18 mouse cellular contexts compared by ENCODE assay signal in the genomic region with DNA sequence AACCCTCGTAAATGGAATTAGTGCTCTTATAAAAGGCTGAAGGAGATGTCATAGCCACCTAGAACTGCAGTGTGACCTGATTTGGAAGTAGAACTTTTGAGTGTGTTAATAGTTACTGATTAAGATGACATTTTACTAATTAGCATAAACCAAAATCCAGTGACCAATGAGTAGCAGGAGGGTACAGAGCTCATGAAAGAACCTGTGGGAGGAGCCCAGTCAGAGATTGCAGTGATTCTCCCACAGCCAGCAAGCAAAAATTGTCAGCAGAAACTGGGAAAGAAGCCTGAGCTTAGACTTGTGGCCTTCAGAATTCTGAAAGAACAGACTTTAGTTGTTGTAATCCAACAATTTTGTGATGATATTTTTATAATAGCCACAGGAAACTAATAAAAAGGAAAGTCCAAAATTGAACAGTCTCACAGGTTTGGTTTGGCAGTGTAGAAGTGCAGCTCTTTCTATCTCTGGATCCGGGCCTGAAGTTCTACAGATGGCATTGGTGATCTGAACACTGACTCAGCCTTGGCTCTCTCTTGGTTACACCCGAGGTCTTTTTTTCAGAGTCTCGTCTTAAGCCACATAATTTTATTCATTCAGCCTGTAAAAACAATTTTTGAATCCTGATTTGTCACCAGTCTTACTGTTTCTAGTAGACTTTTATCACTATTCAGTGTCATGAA. TPM values are rescaled to one million over a fixed set of nuclear protein-coding genes. Genes with fewer than 3 reads are reported as not detected.
DNase-seq lines count a peak whose midpoint lies in the region; ATAC-seq and TF ChIP-seq lines count a peak whose summit lies in the region.
"Had no signal": no experiment of that assay in that cellular context is flagged by ENCODE, and none has a peak within 500 bp of the region (broad histone marks: within the 10 kb centered on the region; RNA-seq: fewer than 3 reads in every experiment).

No protein-coding gene starts in this region.

- ATAC-seq in liver, postnatal 0 days: peak; percentile 73
- ATAC-seq in liver, embryonic 12.5 days: no peak
- no peak for ATAC-seq in forebrain, embryonic 12.5 days (ENCODE audit: low FRiP score)
- ATAC-seq: activated CD4-positive, CD25-positive, alpha-beta regulatory T cell, adult 4 months; forebrain, embryonic 14.5 days; lung, postnatal 0 days had no signal

- WGBS in liver, postnatal 0 days (ENCODE audit: insufficient replicate concordance): 56% methylated on average over 4 of the region's 4 CpGs
- 54% methylated on average over 4 of the region's 4 CpGs for WGBS in liver, embryonic 12.5 days (ENCODE audit: insufficient replicate concordance)
- 88% methylated on average over 4 of the region's 4 CpGs for WGBS in forebrain, embryonic 12.5 days

- H3K9me3 ChIP-seq in liver, postnatal 0 days (ENCODE audit: low read length): no peaks in the 10 kb centered on the region
- H3K9me3 ChIP-seq in liver, embryonic 12.5 days (replicated peaks): no peaks in the 10 kb centered on the region
- no peaks in the 10 kb centered on the region for H3K9me3 ChIP-seq in forebrain, embryonic 12.5 days
- H3K9me3 ChIP-seq: embryonic facial prominence, embryonic 15.5 days; heart, embryonic 12.5 days; limb, embryonic 15.5 days; neural tube, embryonic 15.5 days had no signal

- H3K9ac ChIP-seq in liver, postnatal 0 days (replicated peaks): no peak overlapping the region
- H3K9ac ChIP-seq in liver, embryonic 12.5 days: no peak overlapping the region
- H3K9ac ChIP-seq in forebrain, embryonic 12.5 days: no peak overlapping the region
- H3K9ac ChIP-seq: embryonic facial prominence, embryonic 15.5 days; heart, embryonic 12.5 days; limb, embryonic 15.5 days; neural tube, embryonic 15.5 days had no signal

- TF ChIP-seq EP300 in liver, postnatal 0 days (IDR thresholded peaks at IDR 0.05; ENCODE audit: low read depth): no peak

- H3K4me2 ChIP-seq in liver, postnatal 0 days (ENCODE audit: low read depth, low read length): no peak overlapping the region
- H3K4me2 ChIP-seq in liver, embryonic 12.5 days: no peak overlapping the region
- no peak overlapping the region for H3K4me2 ChIP-seq in forebrain, embryonic 12.5 days
- H3K4me2 ChIP-seq: embryonic facial prominence, embryonic 15.5 days; heart, embryonic 12.5 days; limb, embryonic 15.5 days; neural tube, embryonic 15.5 days had no signal

- no peaks in the 10 kb centered on the region for H3K27me3 ChIP-seq in liver, postnatal 0 days (ENCODE audit: insufficient read depth, low read length)
- no peaks in the 10 kb centered on the region for H3K27me3 ChIP-seq in liver, embryonic 12.5 days (replicated peaks)
- no peaks in the 10 kb centered on the region for H3K27me3 ChIP-seq in forebrain, embryonic 12.5 days
- H3K27me3 ChIP-seq: embryonic facial prominence, embryonic 15.5 days; heart, embryonic 12.5 days; limb, embryonic 15.5 days; neural tube, embryonic 15.5 days had no signal

- H3K4me1 ChIP-seq in liver, postnatal 0 days (ENCODE audit: insufficient read depth): peaks cover 26% of the 10 kb centered on the region
- peaks cover 41% of the 10 kb centered on the region for H3K4me1 ChIP-seq in liver, embryonic 12.5 days
- peaks cover under 1% of the 10 kb centered on the region; the same call in 1 of the 2 replicates for H3K4me1 ChIP-seq in forebrain, embryonic 12.5 days
- H3K4me1 ChIP-seq: embryonic facial prominence, embryonic 15.5 days had no signal

- no peak overlapping the region for H3K4me3 ChIP-seq in gastrocnemius, adult 2 months
- H3K4me3 ChIP-seq in liver, postnatal 0 days (ENCODE audit: low read depth, low read length): no peak overlapping the region
- no peak overlapping the region for H3K4me3 ChIP-seq in liver, embryonic 12.5 days
- H3K4me3 ChIP-seq in forebrain, embryonic 12.5 days (replicated peaks): no peak overlapping the region
- H3K4me3 ChIP-seq: embryonic facial prominence, embryonic 15.5 days; heart, embryonic 12.5 days; limb, embryonic 15.5 days; neural tube, embryonic 15.5 days had no signal

- H3K36me3 ChIP-seq in liver, postnatal 0 days (replicated peaks; ENCODE audit: insufficient read depth, low read length): no peaks in the 10 kb centered on the region
- no peaks in the 10 kb centered on the region for H3K36me3 ChIP-seq in liver, embryonic 12.5 days
- H3K36me3 ChIP-seq in forebrain, embryonic 12.5 days (replicated peaks): no peaks in the 10 kb centered on the region
- H3K36me3 ChIP-seq: embryonic facial prominence, embryonic 15.5 days; heart, embryonic 12.5 days; limb, embryonic 15.5 days; neural tube, embryonic 15.5 days had no signal

- intact Hi-C loops in gastrocnemius, adult 2 months (cut with DNase I): no loop called here

- DNase-seq in adrenal gland, adult (ENCODE audit: inconsistent age in 2 of 2, low spot score in 1 of 2): peak; percentile 32 to 77
- DNase-seq in adrenal gland, adult 8-10 months: no peak
- DNase-seq in gastrocnemius, adult 2 months: no peak
- DNase-seq in gastrocnemius, postnatal 4 days (ENCODE audit: low spot score in 2 of 2): no peak
- DNase-seq in liver, postnatal 0 days: no peak
- no peak for DNase-seq in urinary bladder, postnatal 10 days (ENCODE audit: low spot score)
- DNase-seq: gastrocnemius, postnatal 10 days; heart, postnatal 4 days; retina, postnatal 1 day had no signal

- peak overlapping the region; percentile 48 for H3K27ac ChIP-seq in gastrocnemius, adult 2 months
- H3K27ac ChIP-seq in liver, postnatal 0 days (ENCODE audit: low read depth): no peak overlapping the region
- no peak overlapping the region for H3K27ac ChIP-seq in liver, embryonic 12.5 days
- no peak overlapping the region for H3K27ac ChIP-seq in forebrain, embryonic 12.5 days
- H3K27ac ChIP-seq: embryonic facial prominence, embryonic 15.5 days; limb, embryonic 15.5 days; neural tube, embryonic 15.5 days had no signal

- no peak for TF ChIP-seq CTCF in gastrocnemius, adult 2 months (IDR thresholded peaks at IDR 0.05)
- TF ChIP-seq CTCF in liver, postnatal 0 days (IDR thresholded peaks at IDR 0.05; ENCODE audit: low read depth): no peak

RNA-seq across cellular contexts. Expression of gene Rnf130, which starts 11.8 kb away (rescaled TPM):
- 100 to 1,000 TPM; 103 to 148 (median 134) TPM for total RNA-seq in adrenal gland, adult 8-10 months (2022)
- total RNA-seq in gastrocnemius, adult 2 months (2021): 10 to 100 TPM; 41.3 to 51.8 TPM
- total RNA-seq in gastrocnemius, postnatal 4 days (2021): 10 to 100 TPM; 41.3 to 44.0 TPM
- polyA plus RNA-seq in liver, postnatal 0 days (2015; fragmentation: Nextera tagmentation; extraction: Ambion mirVana): 75.0 and 82.0 TPM in 2 replicates
- 39.2 and 39.7 TPM in 2 replicates for polyA plus RNA-seq in liver, embryonic 12.5 days (2016; fragmentation: Nextera tagmentation; extraction: Ambion mirVana)
- polyA plus RNA-seq in forebrain, embryonic 12.5 days (2016; fragmentation: Nextera tagmentation; extraction: Ambion mirVana): 82.6 and 87.5 TPM in 2 replicates

Comparison
In these comparisons a context has a peak if more than half of its experiments do, and no peak if none do; other contexts are left out.
1. DNase-seq: peak in adrenal gland, adult (2 of 2); none in adrenal gland, adult 8-10 months (single experiment), gastrocnemius, adult 2 months (single experiment), gastrocnemius, postnatal 4 days (0 of 2), liver, postnatal 0 days (single experiment) and urinary bladder, postnatal 10 days (single experiment).